Mouse (Mus musculus): ENCODE measurements around the gene Mindy3. TPM values are rescaled to one million over a fixed set of nuclear protein-coding genes. Genes with fewer than 3 reads are reported as not detected.
"Not testable (repeated sequence)": the region's sequence is repeated elsewhere in the genome, so short reads cannot be mapped to it uniquely, and the experiment has no call there.

Mindy3 gene
- total and polyA plus RNA-seq, 2 experiments from 2014 or later, result 27.9 to 39.5 TPM

- ATAC-seq (ENCODE audit: insufficient read depth, low read depth), result peak; percentile 39; the same call in 1 of the 2 replicates
Measured at GRCm38 (mm10) chr2:12432055-12432454, 12.8 kb upstream of the Mindy3 start.

GRCm38 (mm10) chr2:12424374-12424773 is 5.1 kb upstream of the Mindy3 start:
- no peak overlapping the region for H3K27ac ChIP-seq (ENCODE audit: low read depth)
- no peak for TF ChIP-seq CTCF (IDR thresholded peaks at IDR 0.05; ENCODE audit: low read depth)
- TF ChIP-seq EP300 (IDR thresholded peaks at IDR 0.05; ENCODE audit: low read depth), result no peak
- H3K9ac ChIP-seq (replicated peaks; ENCODE audit: low read depth, low read length), result no peak overlapping the region
- H3K4me2 ChIP-seq (ENCODE audit: low read depth, low read length), result no peak overlapping the region
- H3K9me3 ChIP-seq (replicated peaks; ENCODE audit: control insufficient read depth, low read length), result no peaks in the 10 kb centered on the region
- H3K27me3 ChIP-seq (ENCODE audit: control insufficient read depth, insufficient read depth, low read length), result no peaks in the 10 kb centered on the region
- ATAC-seq (ENCODE audit: insufficient read depth, low read depth) (no peak), DNase-seq (ENCODE audit: low spot score) (no peak)
- no peak overlapping the region for H3K4me3 ChIP-seq (ENCODE audit: low read depth, low read length)
- WGBS, result 56% methylated on average over 3 of the region's 3 CpGs
- no peaks in the 10 kb centered on the region for H3K4me1 ChIP-seq (ENCODE audit: control insufficient read depth, insufficient read depth)
- H3K36me3 ChIP-seq (replicated peaks; ENCODE audit: control insufficient read depth, insufficient read depth, low read length), result no peaks in the 10 kb centered on the region

More at GRCm38 (mm10) chr2:12432055-12432454, 12.8 kb upstream of the Mindy3 start:
- no peak for TF ChIP-seq EP300 (IDR thresholded peaks at IDR 0.05; ENCODE audit: low read depth)
- TF ChIP-seq CTCF (IDR thresholded peaks at IDR 0.05; ENCODE audit: low read depth), result no peak
- Histone ChIP-seq H3K9me3 (replicated peaks; ENCODE audit: control insufficient read depth, low read length) (no peaks in the 10 kb centered on the region), H3K4me3 (ENCODE audit: low read depth, low read length) (no peak overlapping the region), H3K4me1 (ENCODE audit: control insufficient read depth, insufficient read depth) (no peaks in the 10 kb centered on the region), H3K9ac (replicated peaks; ENCODE audit: low read depth, low read length) (no peak overlapping the region), H3K4me2 (ENCODE audit: low read depth, low read length) (no peak overlapping the region), H3K27ac (ENCODE audit: low read depth) (no peak overlapping the region), H3K27me3 (ENCODE audit: control insufficient read depth, insufficient read depth, low read length) (no peaks in the 10 kb centered on the region), H3K36me3 (replicated peaks; ENCODE audit: control insufficient read depth, insufficient read depth, low read length) (no peaks in the 10 kb centered on the region)
- WGBS, result 72% methylated on average over 1 of the region's 1 CpGs
- no peak for DNase-seq (ENCODE audit: low spot score)

GRCm38 (mm10) chr2:12423426-12423825 is 4.2 kb upstream of the Mindy3 start:
- DNase-seq (ENCODE audit: low spot score); H3K36me3 ChIP-seq (replicated peaks; ENCODE audit: control insufficient read depth, insufficient read depth, low read length); H3K4me1 ChIP-seq (ENCODE audit: control insufficient read depth, insufficient read depth); H3K27me3 ChIP-seq (ENCODE audit: control insufficient read depth, insufficient read depth, low read length); ATAC-seq (ENCODE audit: insufficient read depth, low read depth); H3K4me3 ChIP-seq (ENCODE audit: low read depth, low read length); H3K27ac ChIP-seq (ENCODE audit: low read depth); H3K4me2 ChIP-seq (ENCODE audit: low read depth, low read length); H3K9ac ChIP-seq (replicated peaks; ENCODE audit: low read depth, low read length); H3K9me3 ChIP-seq (replicated peaks; ENCODE audit: control insufficient read depth, low read length): not testable (repeated sequence)
- 56% methylated on average over 6 of the region's 6 CpGs for WGBS

- no peaks in the 10 kb centered on the region for H3K9me3 ChIP-seq (replicated peaks; ENCODE audit: control insufficient read depth, low read length)
- TF ChIP-seq CTCF (IDR thresholded peaks at IDR 0.05; ENCODE audit: low read depth) (no peak), EP300 (IDR thresholded peaks at IDR 0.05; ENCODE audit: low read depth) (no peak)
- peak overlapping the region; percentile 86 for H3K4me2 ChIP-seq (ENCODE audit: low read depth, low read length)
- 0 out of 2 replicates have a peak, but pooled peaks cover 5% of the 10 kb centered on the region for H3K4me1 ChIP-seq (ENCODE audit: control insufficient read depth, insufficient read depth)
- DNase-seq (ENCODE audit: low spot score), result peak; percentile 11
- no peaks in the 10 kb centered on the region for H3K27me3 ChIP-seq (ENCODE audit: control insufficient read depth, insufficient read depth, low read length)
- under 1% methylated on average over 40 of the region's 40 CpGs for WGBS
- H3K9ac ChIP-seq (replicated peaks; ENCODE audit: low read depth, low read length), result peak overlapping the region; percentile 63
- H3K27ac ChIP-seq (ENCODE audit: low read depth), result peak overlapping the region; percentile 66
- H3K36me3 ChIP-seq (replicated peaks; ENCODE audit: control insufficient read depth, insufficient read depth, low read length), result no peaks in the 10 kb centered on the region
- H3K4me3 ChIP-seq (ENCODE audit: low read depth, low read length), result peak overlapping the region; percentile 76
- peak; percentile 52 for ATAC-seq (ENCODE audit: insufficient read depth, low read depth)
Measured at GRCm38 (mm10) chr2:12418534-12419261, 572 bp downstream of the Mindy3 start.

GRCm38 (mm10) chr2:12418121-12418520 is 1.1 kb downstream of the Mindy3 start:
- Histone ChIP-seq H3K4me1 (ENCODE audit: control insufficient read depth, insufficient read depth) (0 out of 2 replicates have a peak, but pooled peaks cover 5% of the 10 kb centered on the region), H3K9ac (replicated peaks; ENCODE audit: low read depth, low read length) (peak overlapping the region; percentile 63), H3K27me3 (ENCODE audit: control insufficient read depth, insufficient read depth, low read length) (no peaks in the 10 kb centered on the region), H3K27ac (ENCODE audit: low read depth) (no peak overlapping the region), H3K4me2 (ENCODE audit: low read depth, low read length) (peak overlapping the region; percentile 86), H3K4me3 (ENCODE audit: low read depth, low read length) (peak overlapping the region; percentile 76), H3K36me3 (replicated peaks; ENCODE audit: control insufficient read depth, insufficient read depth, low read length) (no peaks in the 10 kb centered on the region), H3K9me3 (replicated peaks; ENCODE audit: control insufficient read depth, low read length) (no peaks in the 10 kb centered on the region)
- ATAC-seq (ENCODE audit: insufficient read depth, low read depth) (no peak), DNase-seq (ENCODE audit: low spot score) (peak; percentile 30)
- 35% methylated on average over 8 of the region's 8 CpGs for WGBS
- TF ChIP-seq CTCF (IDR thresholded peaks at IDR 0.05; ENCODE audit: low read depth) (no peak), EP300 (IDR thresholded peaks at IDR 0.05; ENCODE audit: low read depth) (no peak)

DNA sequence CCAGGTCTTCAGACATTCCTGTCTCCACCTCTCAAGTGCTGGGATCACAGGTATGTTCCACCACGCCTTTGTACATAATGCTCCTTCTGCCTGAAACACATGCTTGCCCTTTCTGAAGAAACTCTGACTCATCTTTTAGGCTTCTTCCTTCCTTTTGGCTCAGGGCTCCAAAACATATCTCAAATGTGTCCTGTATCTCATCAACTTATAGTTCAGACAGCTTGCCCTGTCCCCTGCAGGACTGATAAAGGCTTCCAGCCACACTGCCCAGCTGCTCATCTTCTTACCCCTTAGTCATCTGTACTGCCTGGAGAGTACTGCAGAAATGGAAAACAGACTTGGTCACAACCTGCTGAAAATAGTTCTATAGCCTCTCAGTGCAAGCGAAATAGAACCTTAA is 7.0 kb downstream of the Mindy3 start:
- ATAC-seq (ENCODE audit: insufficient read depth, low read depth), result no peak
- Histone ChIP-seq H3K9ac (replicated peaks; ENCODE audit: low read depth, low read length) (no peak overlapping the region), H3K4me2 (ENCODE audit: low read depth, low read length) (no peak overlapping the region), H3K9me3 (replicated peaks; ENCODE audit: control insufficient read depth, low read length) (no peaks in the 10 kb centered on the region), H3K27ac (ENCODE audit: low read depth) (no peak overlapping the region), H3K36me3 (replicated peaks; ENCODE audit: control insufficient read depth, insufficient read depth, low read length) (no peaks in the 10 kb centered on the region), H3K4me1 (ENCODE audit: control insufficient read depth, insufficient read depth) (no peaks in the 10 kb centered on the region), H3K4me3 (ENCODE audit: low read depth, low read length) (no peak overlapping the region), H3K27me3 (ENCODE audit: control insufficient read depth, insufficient read depth, low read length) (no peaks in the 10 kb centered on the region)
- no peak for DNase-seq (ENCODE audit: low spot score)
- 76% methylated on average over 2 of the region's 2 CpGs for WGBS
- TF ChIP-seq EP300 (IDR thresholded peaks at IDR 0.05; ENCODE audit: low read depth) (no peak), CTCF (IDR thresholded peaks at IDR 0.05; ENCODE audit: low read depth) (no peak)
